Mouse (Mus musculus): ENCODE results near the gene Rack1.
"Not testable (repeated sequence)": the region's sequence is repeated elsewhere in the genome, so short reads cannot be mapped to it uniquely, and the experiment has no call there.

The Rack1 gene

DNA sequence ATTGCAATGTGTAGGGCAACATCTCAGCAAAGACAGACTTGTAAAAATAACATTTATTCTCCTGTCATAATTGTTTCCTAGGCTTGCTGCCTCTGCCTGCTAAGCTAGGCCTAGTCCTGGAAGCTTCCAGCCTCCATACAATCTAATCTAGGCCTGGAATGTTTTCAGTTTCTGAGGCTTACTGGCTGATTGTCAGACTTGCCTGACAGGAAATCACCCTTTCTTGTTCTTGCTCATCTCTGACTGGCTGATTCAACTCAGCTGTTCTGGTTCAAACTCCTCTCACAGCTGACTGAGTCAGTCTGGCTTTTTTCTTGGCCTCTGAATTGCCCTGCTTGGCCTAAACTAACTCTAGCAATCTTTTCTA, 20.2 kb downstream of the Rack1 start:
- Histone ChIP-seq H3K36me3 (ENCODE audit: control insufficient read depth, insufficient read depth, low read length, poor library complexity, severe bottlenecking) (no peaks in the 10 kb centered on the region), H3K27me3 (ENCODE audit: control insufficient read depth, insufficient read depth, low read length, poor library complexity, severe bottlenecking) (no peaks in the 10 kb centered on the region)
- no peak for DNase-seq (ENCODE audit: low read depth, low spot score)

- not testable (repeated sequence) for H3K27me3 ChIP-seq (ENCODE audit: control insufficient read depth, insufficient read depth, low read length, poor library complexity, severe bottlenecking); DNase-seq (ENCODE audit: low read depth, low spot score); H3K36me3 ChIP-seq (ENCODE audit: control insufficient read depth, insufficient read depth, low read length, poor library complexity, severe bottlenecking)
These were observed 21.2 kb downstream of the Rack1 start for GRCm38 (mm10) chr11:48821299-48821698.

GRCm38 (mm10) chr11:48822768-48823512, 22.8 kb downstream of the Rack1 start:
- no peaks in the 10 kb centered on the region for H3K36me3 ChIP-seq (ENCODE audit: control insufficient read depth, insufficient read depth, low read length, poor library complexity, severe bottlenecking)
- no peak for DNase-seq (ENCODE audit: low read depth, low spot score)
- no peaks in the 10 kb centered on the region for H3K27me3 ChIP-seq (ENCODE audit: control insufficient read depth, insufficient read depth, low read length, poor library complexity, severe bottlenecking)

GRCm38 (mm10) chr11:48823536-48823972, 23.4 kb downstream of the Rack1 start:
- peak; percentile 93 for DNase-seq (ENCODE audit: low read depth, low spot score)
- no peaks in the 10 kb centered on the region for H3K36me3 ChIP-seq (ENCODE audit: control insufficient read depth, insufficient read depth, low read length, poor library complexity, severe bottlenecking)
- no peaks in the 10 kb centered on the region for H3K27me3 ChIP-seq (ENCODE audit: control insufficient read depth, insufficient read depth, low read length, poor library complexity, severe bottlenecking)

DNA sequence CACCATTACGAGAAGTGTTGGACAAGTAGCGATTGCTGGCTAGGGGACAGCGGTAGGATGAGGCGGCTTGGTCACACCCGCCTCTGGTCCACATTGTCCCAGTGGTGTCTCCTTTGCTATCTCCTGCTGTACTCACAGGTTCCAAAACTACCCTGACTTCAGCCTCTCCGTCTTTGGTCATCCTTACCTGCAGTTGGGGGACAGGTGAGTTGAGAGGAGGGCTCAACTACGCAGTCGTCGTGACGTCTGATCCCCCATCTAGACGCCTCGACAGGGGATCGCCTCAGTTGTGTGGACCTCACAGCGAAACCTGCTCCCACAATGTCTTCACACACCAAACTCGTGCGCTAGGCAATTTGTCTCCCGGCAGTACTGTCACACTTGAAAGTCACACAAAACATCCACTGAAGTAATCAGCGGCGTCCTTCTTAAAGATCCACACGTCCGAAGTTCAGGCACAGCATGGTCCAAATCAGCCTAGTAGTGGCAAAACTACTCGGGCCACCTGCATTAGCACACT, 24.2 kb downstream of the Rack1 start:
- no peaks in the 10 kb centered on the region for H3K36me3 ChIP-seq (ENCODE audit: control insufficient read depth, insufficient read depth, low read length, poor library complexity, severe bottlenecking)
- H3K27me3 ChIP-seq (ENCODE audit: control insufficient read depth, insufficient read depth, low read length, poor library complexity, severe bottlenecking), result no peaks in the 10 kb centered on the region
- peak; percentile 22 for DNase-seq (ENCODE audit: low read depth, low spot score)

GRCm38 (mm10) chr11:48825979-48826751, 26.0 kb downstream of the Rack1 start, which contains the start of the genes Trim7 and Gm12184:
TSS of gene Trim7 (plus strand) at chr11:48826140.
TSS of gene Gm12184 (minus strand) at chr11:48826655.
- not testable (repeated sequence) for H3K27me3 ChIP-seq (ENCODE audit: control insufficient read depth, insufficient read depth, low read length, poor library complexity, severe bottlenecking); DNase-seq (ENCODE audit: low read depth, low spot score); H3K36me3 ChIP-seq (ENCODE audit: control insufficient read depth, insufficient read depth, low read length, poor library complexity, severe bottlenecking)

DNA sequence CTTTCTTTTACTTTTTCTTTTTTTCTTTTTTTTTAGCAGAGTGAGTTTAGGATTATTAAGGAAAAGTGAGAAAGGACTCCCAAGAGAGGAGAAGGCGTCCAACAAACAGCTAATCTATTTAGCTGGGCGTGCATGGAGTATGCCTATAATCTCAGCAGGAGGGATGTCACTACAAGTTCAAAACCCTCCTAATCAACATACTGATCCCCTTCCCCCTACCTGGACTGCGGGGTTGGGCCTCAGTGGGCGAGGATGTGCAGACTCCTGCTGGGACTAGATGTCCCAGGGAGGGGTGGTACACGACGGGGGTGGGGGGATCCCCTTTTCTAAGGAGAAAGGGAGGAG, 26.6 kb downstream of the Rack1 start:
- DNase-seq (ENCODE audit: low read depth, low spot score), result peak; percentile 42
- no peaks in the 10 kb centered on the region for H3K27me3 ChIP-seq (ENCODE audit: control insufficient read depth, insufficient read depth, low read length, poor library complexity, severe bottlenecking)
- no peaks in the 10 kb centered on the region for H3K36me3 ChIP-seq (ENCODE audit: control insufficient read depth, insufficient read depth, low read length, poor library complexity, severe bottlenecking)

DNA sequence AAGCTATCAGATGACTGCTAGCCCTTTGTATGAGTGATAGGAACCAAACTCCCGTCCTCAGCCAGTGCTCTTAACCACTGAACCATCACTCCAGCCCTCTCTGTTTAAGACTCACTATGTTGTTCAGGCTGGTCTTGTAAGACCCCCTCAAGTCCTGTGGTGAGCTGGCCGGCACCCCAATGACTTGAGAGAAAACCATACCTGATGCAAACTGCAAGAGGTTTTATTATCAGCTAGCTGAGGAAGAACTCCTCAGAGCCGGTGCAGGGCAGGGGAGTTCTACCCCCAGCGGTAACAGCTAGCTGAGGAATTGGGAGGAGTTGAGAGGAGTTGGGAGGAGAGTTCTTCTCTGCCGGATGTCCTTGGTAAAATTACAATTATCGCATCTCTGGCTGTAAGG, 27.8 kb downstream of the Rack1 start:
- H3K27me3 ChIP-seq (ENCODE audit: control insufficient read depth, insufficient read depth, low read length, poor library complexity, severe bottlenecking), result no peaks in the 10 kb centered on the region
- no peak for DNase-seq (ENCODE audit: low read depth, low spot score)
- no peaks in the 10 kb centered on the region for H3K36me3 ChIP-seq (ENCODE audit: control insufficient read depth, insufficient read depth, low read length, poor library complexity, severe bottlenecking)

DNA sequence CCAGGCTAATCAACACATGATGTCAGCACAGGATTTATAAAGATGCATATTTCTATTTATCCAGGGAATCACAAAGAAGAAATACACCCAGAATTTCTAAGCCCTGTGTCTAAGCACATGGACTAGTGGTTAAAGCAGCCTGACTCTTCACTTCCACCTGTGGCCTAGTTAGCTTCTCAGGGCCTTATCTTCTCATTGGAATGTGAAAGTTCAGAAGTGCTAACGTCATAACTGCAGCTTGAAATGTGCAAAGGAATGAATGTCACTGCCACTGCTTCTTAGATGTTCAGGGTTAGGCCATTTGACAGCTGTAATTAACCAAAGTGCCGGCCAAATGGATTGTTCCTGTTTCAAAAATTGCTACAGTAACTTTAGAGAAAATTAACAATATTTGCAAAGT, 30.1 kb downstream of the Rack1 start:
- Histone ChIP-seq H3K36me3 (ENCODE audit: control insufficient read depth, insufficient read depth, low read length, poor library complexity, severe bottlenecking) (no peaks in the 10 kb centered on the region), H3K27me3 (ENCODE audit: control insufficient read depth, insufficient read depth, low read length, poor library complexity, severe bottlenecking) (no peaks in the 10 kb centered on the region)
- no peak for DNase-seq (ENCODE audit: low read depth, low spot score)

- Histone ChIP-seq H3K27me3 (ENCODE audit: control insufficient read depth, insufficient read depth, low read length, poor library complexity, severe bottlenecking) (no peaks in the 10 kb centered on the region), H3K36me3 (ENCODE audit: control insufficient read depth, insufficient read depth, low read length, poor library complexity, severe bottlenecking) (no peaks in the 10 kb centered on the region)
- no peak for DNase-seq (ENCODE audit: low read depth, low spot score)
These were observed 31.1 kb downstream of the Rack1 start for GRCm38 (mm10) chr11:48831273-48831672.

GRCm38 (mm10) chr11:48833078-48833730, 33.1 kb downstream of the Rack1 start:
- no peaks in the 10 kb centered on the region for H3K36me3 ChIP-seq (ENCODE audit: control insufficient read depth, insufficient read depth, low read length, poor library complexity, severe bottlenecking)
- peak; percentile 58 for DNase-seq (ENCODE audit: low read depth, low spot score)
- H3K27me3 ChIP-seq (ENCODE audit: control insufficient read depth, insufficient read depth, low read length, poor library complexity, severe bottlenecking), result no peaks in the 10 kb centered on the region

- peak; percentile 97 for DNase-seq (ENCODE audit: low read depth, low spot score)
- H3K36me3 ChIP-seq (ENCODE audit: control insufficient read depth, insufficient read depth, low read length, poor library complexity, severe bottlenecking), result no peaks in the 10 kb centered on the region
These were observed 33.9 kb downstream of the Rack1 start for GRCm38 (mm10) chr11:48833731-48834639.

GRCm38 (mm10) chr11:48835923-48836322, 35.8 kb downstream of the Rack1 start:
- DNase-seq (ENCODE audit: low read depth, low spot score), result no peak
- H3K27me3 ChIP-seq (ENCODE audit: control insufficient read depth, insufficient read depth, low read length, poor library complexity, severe bottlenecking), result no peaks in the 10 kb centered on the region

More at GRCm38 (mm10) chr11:48833731-48834639, 33.9 kb downstream of the Rack1 start:
- no peaks in the 10 kb centered on the region for H3K27me3 ChIP-seq (ENCODE audit: control insufficient read depth, insufficient read depth, low read length, poor library complexity, severe bottlenecking)

DNA sequence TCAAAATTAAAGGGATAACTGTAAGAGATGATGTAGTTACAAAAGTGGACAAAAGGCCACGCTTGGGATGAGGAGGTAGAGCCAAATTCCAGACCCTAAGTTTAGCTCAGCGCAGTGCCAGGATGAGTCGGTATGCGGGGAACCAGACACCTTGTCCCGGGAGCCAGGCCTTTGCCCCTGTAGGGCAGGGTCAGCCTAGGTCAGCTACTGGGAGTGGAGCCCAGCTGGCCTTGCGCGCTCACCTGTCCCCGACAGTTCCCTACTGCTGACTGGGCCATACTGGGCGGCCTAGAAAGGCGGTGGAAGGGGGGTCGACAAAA, 36.8 kb downstream of the Rack1 start:
- H3K36me3 ChIP-seq (ENCODE audit: control insufficient read depth, insufficient read depth, low read length, poor library complexity, severe bottlenecking), result 0 out of 2 replicates have a peak, but pooled peaks cover 2% of the 10 kb centered on the region
- H3K27me3 ChIP-seq (ENCODE audit: control insufficient read depth, insufficient read depth, low read length, poor library complexity, severe bottlenecking), result no peaks in the 10 kb centered on the region
- DNase-seq (ENCODE audit: low read depth, low spot score), result no peak

More at GRCm38 (mm10) chr11:48835923-48836322, 35.8 kb downstream of the Rack1 start:
- 0 out of 2 replicates have a peak, but pooled peaks cover 2% of the 10 kb centered on the region for H3K36me3 ChIP-seq (ENCODE audit: control insufficient read depth, insufficient read depth, low read length, poor library complexity, severe bottlenecking)
